Mouse (Mus musculus) kidney, postnatal 0 days (tissue): ENCODE measurements at regions not wholly inside any gene's neighbourhood (a gene's known extent, or its start where the extent isn't known, plus 50 kb on each side); places are given as distances from the start of the nearest gene placed in this dataset. TPM values are rescaled to one million over a fixed set of nuclear protein-coding genes. Genes with fewer than 3 reads are reported as not detected.

Experiments
- ATAC-seq: fragments of 200-750 bp; cut with Nextera tagmentation; replicated peaks from 2 replicates; pipeline ENCODE4 v1.8.0; 2017; ENCODE audit warnings: low read depth, moderate number of reproducible peaks, moderate TSS enrichment, moderate library complexity; ENCODE audit not compliant: low FRiP score
- DNase-seq: peaks from one replicate; pipeline ENCODE4 v3.0.0-alpha.2; 2016; ENCODE audit warnings: low spot score
- H3K27ac ChIP-seq: fragments of 300-500 bp; sonication (generic); 2 replicates; pipeline ENCODE4 v1.5.1; 2014; ENCODE audit warnings: mild to moderate bottlenecking
- H3K27me3 ChIP-seq: fragments of 300-500 bp; sonication (generic); 2 replicates; pipeline ENCODE4 v1.6.1; 2014; ENCODE audit warnings: low read length, mixed read lengths; ENCODE audit not compliant: insufficient read depth
- H3K36me3 ChIP-seq: fragments of 300-500 bp; sonication (generic); 2 replicates; pipeline ENCODE4 v1.6.1; 2014; ENCODE audit warnings: low read length, mixed read lengths; ENCODE audit not compliant: insufficient read depth
- H3K4me1 ChIP-seq: fragments of 300-500 bp; sonication (generic); replicated peaks from 2 replicates; pipeline ENCODE4 v1.6.1; 2014; ENCODE audit warnings: antibody characterized with exemption, low read length, mixed read lengths; ENCODE audit not compliant: insufficient read depth
- H3K4me2 ChIP-seq: fragments of 300-500 bp; sonication (generic); 2 replicates; pipeline ENCODE4 v1.6.1; 2014; ENCODE audit warnings: mild to moderate bottlenecking, low read length, moderate library complexity, mixed read lengths
- H3K4me3 ChIP-seq: fragments of 300-500 bp; sonication (generic); replicated peaks from 2 replicates; pipeline ENCODE4 v1.5.1; 2014; ENCODE audit warnings: low read depth, low read length
- H3K9ac ChIP-seq: fragments of 300-500 bp; sonication (generic); 2 replicates; pipeline ENCODE4 v1.6.1; 2014; ENCODE audit warnings: low read depth, low read length
- H3K9me3 ChIP-seq: fragments of 300-500 bp; sonication (generic); replicated peaks from 2 replicates; pipeline ENCODE4 v1.6.1; 2016; ENCODE audit warnings: low read length, inconsistent platforms, mixed read lengths
- CTCF ChIP-seq: IDR thresholded peaks from 2 replicates; pipeline ENCODE4 v1.5.1; 2016; ENCODE audit warnings: antibody characterized with exemption, low read depth, mild to moderate bottlenecking, moderate library complexity
- WGBS: fragments of 180-500 bp; shearing (Covaris S2); extraction: QIAGEN DNeasy Blood & Tissue Kit; methylation state at CpG from one replicate; pipeline ENCODE4 v1.1.7; 2014; 5-methylcytosine and 5-hydroxymethylcytosine counted together
- microRNA counts: library from miRNA; unstranded; fragments of <30 nt; microRNA quantifications from one replicate; lab custom pipeline; 2015
- microRNA-seq: library from miRNA; unstranded; fragments of <30 nt; microRNA quantifications from one replicate; pipeline ENCODE4, GENCODE M21; 2016

GRCm38 (mm10) chr2:94233597-94233996 is 75.8 kb upstream of the Hsd17b12 start:
- no peak for TF ChIP-seq CTCF
- Histone ChIP-seq H3K27ac (no peak overlapping the region), H3K27me3 (peaks cover 9% of the 10 kb centered on the region), H3K9ac (no peak overlapping the region), H3K4me3 (no peak overlapping the region), H3K4me2 (no peak overlapping the region), H3K4me1 (no peaks in the 10 kb centered on the region), H3K9me3 (no peaks in the 10 kb centered on the region), H3K36me3 (no peaks in the 10 kb centered on the region)
- WGBS = 88% methylated on average over 7 of the region's 7 CpGs
- no peak for DNase-seq
- no peak for ATAC-seq

- Histone ChIP-seq H3K4me3 (no peak overlapping the region), H3K9ac (no peak overlapping the region), H3K4me1 (no peaks in the 10 kb centered on the region), H3K27me3 (no peaks in the 10 kb centered on the region), H3K9me3 (no peaks in the 10 kb centered on the region), H3K4me2 (no peak overlapping the region), H3K27ac (no peak overlapping the region), H3K36me3 (no peaks in the 10 kb centered on the region)
- ATAC-seq (no peak), DNase-seq (no peak)
- 63% methylated on average over 5 of the region's 5 CpGs for WGBS
- TF ChIP-seq CTCF = no peak
Measured at GRCm38 (mm10) chr2:94219421-94219820, 61.7 kb upstream of the Hsd17b12 start.

GRCm38 (mm10) chr2:94217481-94217880 is 59.7 kb upstream of the Hsd17b12 start:
- no peak overlapping the region for H3K4me2 ChIP-seq
- no peak overlapping the region for H3K27ac ChIP-seq
- no peaks in the 10 kb centered on the region for H3K27me3 ChIP-seq
- H3K4me3 ChIP-seq = no peak overlapping the region
- H3K36me3 ChIP-seq = no peaks in the 10 kb centered on the region
- DNase-seq (no peak), ATAC-seq (no peak)
- 85% methylated on average over 3 of the region's 3 CpGs for WGBS
- TF ChIP-seq CTCF = no peak
- H3K4me1 ChIP-seq = no peaks in the 10 kb centered on the region
- no peaks in the 10 kb centered on the region for H3K9me3 ChIP-seq
- H3K9ac ChIP-seq = no peak overlapping the region

- ATAC-seq (no peak), DNase-seq (no peak)
- Histone ChIP-seq H3K9ac (no peak overlapping the region), H3K36me3 (no peaks in the 10 kb centered on the region), H3K9me3 (no peaks in the 10 kb centered on the region), H3K27ac (no peak overlapping the region), H3K4me2 (no peak overlapping the region), H3K27me3 (no peaks in the 10 kb centered on the region), H3K4me1 (no peaks in the 10 kb centered on the region), H3K4me3 (no peak overlapping the region)
- no peak for TF ChIP-seq CTCF
- WGBS = 82% methylated on average over 3 of the region's 3 CpGs
Measured at GRCm38 (mm10) chr2:94215455-94215854, 57.7 kb upstream of the Hsd17b12 start.

MicroRNAs in the stretch of these regions (microRNA counts, 519-probe panel; counts per million panel counts)
- microRNA mmu-miR-129-3p (lab: Ali Mortazavi, UCI) (330 counts per million, percentile 68 among the panel's probes with 10 or more counts), microRNA mmu-miR-129-5p (lab: Ali Mortazavi, UCI) (330 counts per million, percentile 68 among the panel's probes with 10 or more counts)

Small RNA genes in the stretch of these regions (microRNA-seq; reads per million reads assigned to microRNA genes)
- gene Mir129-2 = not detected
- not detected for gene Mir129b
